Mouse (Mus musculus) adipocyte (in vitro differentiated cells): ENCODE data around the gene Rft1.

Experiments used
- DNase-seq: peaks from one replicate; pipeline ENCODE4 v3.0.0-alpha.2; 2016; ENCODE audit warnings: low spot score

Rft1 gene

GRCm38 (mm10) chr14:30653943-30654659, at the start of gene Rft1:
TSS of gene Rft1 (plus strand) at chr14:30654360.
- DNase-seq = peak; percentile 88

GRCm38 (mm10) chr14:30606817-30607216, 47.3 kb upstream of the Rft1 start:
- no peak for DNase-seq

- no peak for DNase-seq
These were observed 46.5 kb upstream of the Rft1 start for GRCm38 (mm10) chr14:30607696-30608095.

- no peak for DNase-seq
These were observed 46.0 kb upstream of the Rft1 start for GRCm38 (mm10) chr14:30608176-30608575.

GRCm38 (mm10) chr14:30609499-30609898, 44.7 kb upstream of the Rft1 start:
- DNase-seq = no peak

- DNase-seq = peak; percentile 30
These were observed 43.9 kb upstream of the Rft1 start for GRCm38 (mm10) chr14:30610304-30610703.

GRCm38 (mm10) chr14:30610940-30611339, 43.2 kb upstream of the Rft1 start:
- no peak for DNase-seq

GRCm38 (mm10) chr14:30612523-30612922, 41.6 kb upstream of the Rft1 start:
- peak; percentile 63 for DNase-seq

- DNase-seq = peak; percentile 51
These were observed 41.0 kb upstream of the Rft1 start for GRCm38 (mm10) chr14:30612962-30613715.

GRCm38 (mm10) chr14:30616751-30617150, 37.4 kb upstream of the Rft1 start:
- no peak for DNase-seq

- no peak for DNase-seq
These were observed 35.3 kb upstream of the Rft1 start for GRCm38 (mm10) chr14:30618746-30619275.

- no peak for DNase-seq
These were observed 34.1 kb upstream of the Rft1 start for GRCm38 (mm10) chr14:30619982-30620578.

GRCm38 (mm10) chr14:30622130-30622529, 32.0 kb upstream of the Rft1 start:
- no peak for DNase-seq

- no peak for DNase-seq
These were observed 31.6 kb upstream of the Rft1 start for GRCm38 (mm10) chr14:30622556-30622955.

- peak; percentile 18 for DNase-seq
These were observed 29.9 kb upstream of the Rft1 start for GRCm38 (mm10) chr14:30624277-30624721.

- DNase-seq = peak; percentile 30
These were observed 28.9 kb upstream of the Rft1 start for GRCm38 (mm10) chr14:30625131-30625807.

GRCm38 (mm10) chr14:30625856-30626726, 28.1 kb upstream of the Rft1 start, which contains the start of gene Prkcd:
TSS of gene Prkcd (minus strand) at chr14:30626210.
- peak; percentile 77 for DNase-seq

- DNase-seq = no peak
These were observed 27.1 kb upstream of the Rft1 start for GRCm38 (mm10) chr14:30626756-30627742.

GRCm38 (mm10) chr14:30628235-30628634, 25.9 kb upstream of the Rft1 start:
- no peak for DNase-seq

- no peak for DNase-seq
These were observed 24.3 kb upstream of the Rft1 start for GRCm38 (mm10) chr14:30629839-30630238.
